In genomic region chr10:72410305-72410704, GRCm38 (mm10) we compare ENCODE assay signal across 26 mouse cellular contexts.
A peak's percentile ranks its signal among the peaks of the same experiment; 100 is the strongest.
DNase-seq lines count a peak whose midpoint lies in the region; ATAC-seq and TF ChIP-seq lines count a peak whose summit lies in the region.
"Had no signal": no experiment of that assay in that cellular context is flagged by ENCODE, and none has a peak within 500 bp of the region (broad histone marks: within the 10 kb centered on the region; RNA-seq: fewer than 3 reads in every experiment).

No protein-coding gene starts in this region.

- 40% methylated on average over 3 of the region's 3 CpGs for WGBS in forebrain, postnatal 0 days
- 64% methylated on average over 3 of the region's 3 CpGs for WGBS in forebrain, embryonic 12.5 days
- WGBS in kidney, embryonic 16.5 days: 27% methylated on average over 3 of the region's 3 CpGs
- WGBS in kidney, adult 2 months: 33% methylated on average over 3 of the region's 3 CpGs

- TF ChIP-seq CTCF in forebrain, postnatal 0 days (IDR thresholded peaks at IDR 0.05; ENCODE audit: low read depth): no peak
- TF ChIP-seq CTCF in kidney, adult 2 months (conservative IDR thresholded peaks at IDR 0.05; ENCODE audit: insufficient read depth, insufficient read length, low read depth, low read length): no peak

- H3K4me1 ChIP-seq in forebrain, postnatal 0 days (ENCODE audit: insufficient read depth): no peaks in the 10 kb centered on the region
- no peaks in the 10 kb centered on the region for H3K4me1 ChIP-seq in forebrain, embryonic 12.5 days
- H3K4me1 ChIP-seq in kidney, embryonic 16.5 days (ENCODE audit: insufficient read depth, low read length): no peaks in the 10 kb centered on the region
- no peaks in the 10 kb centered on the region for H3K4me1 ChIP-seq in kidney, adult 2 months (ENCODE audit: control insufficient read depth, insufficient read depth, low read length)
- H3K4me1 ChIP-seq: hindbrain, embryonic 10.5 days; limb, embryonic 12.5 days; liver, embryonic 15.5 days had no signal

- no peak overlapping the region for H3K4me2 ChIP-seq in forebrain, postnatal 0 days (ENCODE audit: low read depth)
- no peak overlapping the region for H3K4me2 ChIP-seq in forebrain, embryonic 12.5 days
- H3K4me2 ChIP-seq in kidney, embryonic 16.5 days (replicated peaks; ENCODE audit: low read depth, low read length): no peak overlapping the region
- H3K4me2 ChIP-seq: forebrain, embryonic 13.5 days; limb, embryonic 12.5 days; liver, embryonic 15.5 days; lung, embryonic 14.5 days had no signal

- no peak overlapping the region for H3K9ac ChIP-seq in forebrain, postnatal 0 days
- H3K9ac ChIP-seq in forebrain, embryonic 12.5 days: no peak overlapping the region
- no peak overlapping the region for H3K9ac ChIP-seq in kidney, embryonic 16.5 days (replicated peaks; ENCODE audit: low read length)
- H3K9ac ChIP-seq: forebrain, embryonic 13.5 days; limb, embryonic 12.5 days; liver, embryonic 15.5 days; lung, embryonic 14.5 days had no signal

- intact Hi-C loops in left cerebral cortex, postnatal 25 days (cut with DNase I): no loop called here

- no peak for TF ChIP-seq POLR2A in kidney, adult 2 months (IDR thresholded peaks at IDR 0.05; ENCODE audit: low read depth, low read length)

- ATAC-seq in forebrain, postnatal 0 days: peak; percentile 27; the same call in 1 of the 2 replicates
- ATAC-seq in forebrain, embryonic 12.5 days (ENCODE audit: low FRiP score): no peak
- peak; percentile 82 for ATAC-seq in kidney, embryonic 16.5 days (ENCODE audit: low FRiP score, low TSS enrichment)
- ATAC-seq: forebrain, embryonic 13.5 days; hindbrain, embryonic 16.5 days had no signal

- H3K27ac ChIP-seq in forebrain, postnatal 0 days (ENCODE audit: low read depth, low read length): no peak overlapping the region
- no peak overlapping the region for H3K27ac ChIP-seq in forebrain, embryonic 12.5 days
- H3K27ac ChIP-seq in kidney, embryonic 16.5 days (ENCODE audit: low read length): no peak overlapping the region
- no peak overlapping the region for H3K27ac ChIP-seq in kidney, adult 2 months (ENCODE audit: insufficient read depth, low read depth, low read length)
- H3K27ac ChIP-seq: forebrain, embryonic 13.5 days; hindbrain, embryonic 10.5 days; limb, embryonic 12.5 days; liver, embryonic 15.5 days; stomach, postnatal 0 days had no signal

- no peak overlapping the region for H3K4me3 ChIP-seq in forebrain, postnatal 0 days (ENCODE audit: low read depth, low read length)
- no peak overlapping the region for H3K4me3 ChIP-seq in forebrain, embryonic 12.5 days (replicated peaks)
- no peak overlapping the region for H3K4me3 ChIP-seq in kidney, embryonic 16.5 days (ENCODE audit: low read length)
- no peak overlapping the region for H3K4me3 ChIP-seq in kidney, adult 2 months (ENCODE audit: insufficient read depth, low read depth, low read length)
- H3K4me3 ChIP-seq: erythroblast, embryonic 14.5 days; forebrain, embryonic 13.5 days; hindbrain, embryonic 10.5 days; limb, embryonic 12.5 days; liver, embryonic 15.5 days had no signal

- H3K36me3 ChIP-seq in forebrain, postnatal 0 days (ENCODE audit: insufficient read depth): no peaks in the 10 kb centered on the region
- H3K36me3 ChIP-seq in forebrain, embryonic 12.5 days (replicated peaks): no peaks in the 10 kb centered on the region
- H3K36me3 ChIP-seq in kidney, embryonic 16.5 days (ENCODE audit: insufficient read depth, low read length): no peaks in the 10 kb centered on the region
- H3K36me3 ChIP-seq in kidney, adult 2 months (ENCODE audit: control insufficient read depth, insufficient read depth, low read length): no peaks in the 10 kb centered on the region
- H3K36me3 ChIP-seq: hindbrain, embryonic 10.5 days; limb, embryonic 12.5 days; liver, embryonic 15.5 days had no signal

- H3K27me3 ChIP-seq in forebrain, postnatal 0 days (ENCODE audit: insufficient read depth, low read length): no peaks in the 10 kb centered on the region
- no peaks in the 10 kb centered on the region for H3K27me3 ChIP-seq in forebrain, embryonic 12.5 days
- no peaks in the 10 kb centered on the region for H3K27me3 ChIP-seq in kidney, embryonic 16.5 days (ENCODE audit: insufficient read depth, low read length)
- no peaks in the 10 kb centered on the region; the same call in 1 of the 2 replicates for H3K27me3 ChIP-seq in kidney, adult 2 months (replicated peaks; ENCODE audit: control insufficient read depth, insufficient read depth, low read length)
- H3K27me3 ChIP-seq: forebrain, embryonic 13.5 days; limb, embryonic 12.5 days; liver, embryonic 15.5 days had no signal

- peak; percentile 27 for DNase-seq in forebrain, postnatal 0 days
- DNase-seq in kidney, adult 2 months: no peak
- DNase-seq in left cerebral cortex, postnatal 25 days (ENCODE audit: low spot score in 2 of 2): peak; percentile 5 to 34
- no peak for DNase-seq in left cerebral cortex, adult 8-10 months (ENCODE audit: low spot score in 2 of 2)
- DNase-seq in telencephalon, adult 2 months (ENCODE audit: low read depth, low spot score): peak; percentile 36
- DNase-seq: adrenal gland, postnatal 25 days; cerebellum, adult 2 months; cerebellum, postnatal 14 days; gastrocnemius, postnatal 14 days; heart, postnatal 14 days; kidney, adult 8-10 months; lung, embryonic 14.5 days; lung, postnatal 14 days; midbrain, embryonic 14.5 days; right cerebral cortex, postnatal 4 days; thymus, adult 2 months; thymus, postnatal 36 days had no signal

- H3K9me3 ChIP-seq in forebrain, postnatal 0 days (ENCODE audit: low read length): no peaks in the 10 kb centered on the region
- no peaks in the 10 kb centered on the region for H3K9me3 ChIP-seq in forebrain, embryonic 12.5 days
- H3K9me3 ChIP-seq in kidney, embryonic 16.5 days (ENCODE audit: low read length): no peaks in the 10 kb centered on the region
- H3K9me3 ChIP-seq: forebrain, embryonic 13.5 days; hindbrain, embryonic 10.5 days; limb, embryonic 12.5 days; liver, embryonic 15.5 days had no signal

Comparison
In these comparisons a context has a peak if more than half of its experiments do, and no peak if none do; other contexts are left out.
1. DNase-seq: peak in forebrain, postnatal 0 days (single experiment), left cerebral cortex, postnatal 25 days (2 of 2) and telencephalon, adult 2 months (single experiment); none in kidney, adult 2 months (single experiment) and left cerebral cortex, adult 8-10 months (0 of 2).